Mouse (Mus musculus) monocyte, adult 5-6 weeks (primary cell): ENCODE results near the gene Tmsb15a. TPM values are rescaled to one million over a fixed set of nuclear protein-coding genes. Genes with fewer than 3 reads are reported as not detected.
"Not testable (repeated sequence)": the region's sequence is repeated elsewhere in the genome, so short reads cannot be mapped to it uniquely, and the experiment has no call there.

Experiments
- ATAC-seq: fragments of 153-309, 156-312 bp; replicated peaks from 2 replicates; pipeline ENCODE4 v1.8.0; 2017; ENCODE audit warnings: mild to moderate bottlenecking; ENCODE audit not compliant: low TSS enrichment, insufficient number of reproducible peaks, severe bottlenecking, poor library complexity, low FRiP score
- total RNA-seq: library from RNA; stranded (forward); fragments of 200-1000, 200-491, 200-594 nt; gene quantifications from 3 replicates; pipeline ENCODE4 v1.2.3, GENCODE M21; 2017

Gene Tmsb15a
- total RNA-seq: 1.6 to 10.3 TPM in 2 of 3 replicates, not detected in the other

DNA sequence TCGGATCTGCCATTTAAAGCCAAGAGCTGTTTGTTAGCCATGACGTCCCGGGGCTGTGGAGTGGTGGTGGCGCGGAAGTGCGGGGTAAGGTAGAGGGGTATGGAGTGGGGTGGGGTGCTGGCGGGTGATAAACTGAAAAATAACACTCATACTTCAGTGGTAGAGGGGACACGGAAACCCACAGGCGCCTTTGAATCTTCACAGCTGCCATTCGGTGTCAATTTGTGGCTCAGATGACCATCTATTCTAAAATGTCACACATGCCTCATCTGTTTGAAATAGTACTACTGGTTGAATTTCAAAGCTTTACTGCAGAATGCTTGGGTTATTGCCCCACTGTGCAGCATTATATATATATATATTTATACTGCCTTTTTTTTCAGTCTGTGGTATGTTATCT lies at the start of gene Tmsb15a:
Gene Tmsb15a (minus strand): TSS at position 101 of the 400 bp plus-strand sequence.
- no peak for ATAC-seq

DNA sequence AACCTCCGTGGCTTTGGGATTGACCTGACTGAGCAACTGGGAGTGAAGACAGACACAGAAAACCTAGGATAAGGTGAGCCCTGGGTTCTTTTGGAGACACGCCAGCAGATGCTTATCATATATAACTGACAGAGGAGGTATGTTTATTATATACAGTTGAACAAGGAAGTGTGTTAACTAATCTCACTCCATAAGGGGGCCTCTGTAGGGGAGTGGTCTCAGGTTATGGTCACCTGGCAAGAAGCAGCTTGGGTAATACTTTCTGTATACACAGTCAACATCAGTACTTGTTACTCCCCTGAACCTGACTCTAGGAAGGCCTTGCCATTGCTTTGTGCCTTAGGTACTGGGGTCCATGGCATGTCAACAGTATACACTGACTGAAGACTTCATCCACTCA lies 43.5 kb upstream of the Tmsb15a start:
- no peak for ATAC-seq

GRCm38 (mm10) chrX:135768043-135768548 lies 43.0 kb upstream of the Tmsb15a start:
- no peak for ATAC-seq

DNA sequence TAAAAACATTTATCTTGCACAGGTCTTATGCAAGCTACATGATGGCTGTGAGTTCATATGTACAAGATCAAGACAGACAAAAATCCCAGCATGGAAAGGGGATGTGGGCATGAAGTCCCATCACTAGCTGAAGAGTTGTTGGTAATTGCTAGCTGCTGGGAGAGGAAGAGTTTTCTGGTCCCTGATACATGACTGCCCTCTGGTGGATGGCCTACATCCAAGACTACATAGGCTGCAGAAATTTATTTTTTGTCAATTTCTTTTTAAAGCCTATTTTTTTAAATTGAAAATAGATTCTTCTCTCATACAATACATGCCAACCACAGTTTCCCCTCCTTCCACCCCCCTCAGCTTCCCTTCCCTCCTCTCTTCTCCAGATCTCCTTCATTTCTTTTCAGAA lies 36.6 kb upstream of the Tmsb15a start:
- no peak for ATAC-seq

- peak; percentile 63 for ATAC-seq
Observed at GRCm38 (mm10) chrX:135752832-135753231, 27.8 kb upstream of the Tmsb15a start.

GRCm38 (mm10) chrX:135745376-135745775 lies 20.3 kb upstream of the Tmsb15a start:
- ATAC-seq: not testable (repeated sequence)

GRCm38 (mm10) chrX:135743056-135743355 lies 17.9 kb upstream of the Tmsb15a start:
- ATAC-seq: no peak

GRCm38 (mm10) chrX:135742304-135743055 lies 17.4 kb upstream of the Tmsb15a start, which contains the start of the genes Armcx5 and Gprasp1:
TSS of gene Armcx5 (plus strand) at chrX:135742733.
TSS of gene Gprasp1 (plus strand) at chrX:135742733.
- ATAC-seq: peak; percentile 99

DNA sequence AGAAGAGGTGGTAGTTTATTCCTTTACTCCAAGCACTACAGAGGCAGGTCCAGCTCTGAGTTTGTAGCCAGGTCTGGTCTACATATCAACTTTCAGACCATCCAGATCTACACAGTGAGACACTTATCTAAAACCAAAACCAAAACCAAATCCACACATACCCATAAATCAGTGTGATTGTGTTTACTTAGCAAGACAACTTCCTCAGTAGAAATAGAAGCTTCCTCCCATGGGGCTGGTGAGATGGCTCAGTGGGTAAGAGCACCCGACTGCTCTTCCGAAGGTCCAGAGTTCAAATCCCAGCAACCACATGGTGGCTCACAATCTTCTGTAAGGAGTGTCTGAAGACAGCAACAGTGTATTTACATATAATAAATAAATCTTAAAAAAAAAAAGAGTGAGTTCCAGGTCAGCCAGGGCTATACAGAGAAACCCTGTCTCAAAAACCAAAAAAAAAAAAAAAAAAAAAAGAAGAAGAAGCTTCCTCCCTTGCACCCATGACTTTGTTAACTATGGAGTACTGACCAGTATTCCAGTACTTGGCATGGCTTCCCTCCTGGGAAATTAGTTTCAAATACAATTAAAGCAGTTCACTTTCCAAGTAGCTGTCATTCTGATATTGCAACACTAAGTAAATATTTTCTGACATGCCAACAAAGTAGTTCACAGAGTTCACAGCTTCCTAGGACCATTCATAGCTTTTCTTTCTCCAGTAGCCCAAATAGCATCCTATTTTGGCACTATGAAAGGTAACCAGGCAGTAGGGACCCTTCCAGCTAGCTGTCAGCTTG lies 13.9 kb upstream of the Tmsb15a start:
- peak; percentile 80 for ATAC-seq

- no peak for ATAC-seq
Observed at GRCm38 (mm10) chrX:135712845-135713244, 12.2 kb downstream of the Tmsb15a start.

- ATAC-seq: no peak
Observed at GRCm38 (mm10) chrX:135704349-135704748, 20.7 kb downstream of the Tmsb15a start.

- ATAC-seq: no peak
Observed at GRCm38 (mm10) chrX:135703111-135703510, 21.9 kb downstream of the Tmsb15a start.

DNA sequence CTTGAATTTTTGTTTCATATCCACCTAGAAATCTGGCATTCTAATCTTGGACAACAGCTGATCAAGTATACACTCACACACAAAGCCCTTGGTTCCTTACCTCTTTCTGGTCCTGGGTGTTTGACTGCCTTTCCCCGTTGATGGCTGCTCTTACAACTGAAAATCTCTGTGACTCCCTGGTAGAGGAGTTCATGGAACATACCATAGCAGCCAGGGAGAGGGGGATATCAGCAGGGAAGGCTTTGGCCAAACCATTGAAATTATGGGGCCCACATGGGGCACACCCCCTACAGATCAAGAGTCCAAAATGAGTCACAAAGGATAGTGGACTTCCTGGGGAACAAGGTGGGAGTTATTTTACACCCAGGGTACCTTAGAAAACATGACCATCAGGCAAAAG lies 31.4 kb downstream of the Tmsb15a start, which contains the start of gene Tcp11x2:
Gene Tcp11x2 (minus strand): TSS at position 158 of the 400 bp plus-strand sequence.
- no peak for ATAC-seq

GRCm38 (mm10) chrX:135687802-135688201 lies 37.3 kb downstream of the Tmsb15a start:
- no peak for ATAC-seq

- no peak for ATAC-seq
Observed at GRCm38 (mm10) chrX:135681858-135682257, 43.2 kb downstream of the Tmsb15a start.

Other genes with a start within 250 kb of the Tmsb15a start
- gene AV320801, start 230.7 kb downstream of the Tmsb15a start, total RNA-seq: not detected in 3 replicates
- gene Nxf7, start 126.5 kb downstream of the Tmsb15a start, total RNA-seq: not detected in 3 replicates
- not detected in 3 replicates for gene Prame, start 97.6 kb downstream of the Tmsb15a start, total RNA-seq
- gene Tcp11x2, start 31.5 kb downstream of the Tmsb15a start, total RNA-seq: not detected in 3 replicates
- 26.9 to 46.5 TPM (median 27.9 TPM) in 3 replicates for gene Armcx5, start 17.5 kb upstream of the Tmsb15a start, total RNA-seq
- 22.4 to 50.7 TPM (median 37.0 TPM) in 3 replicates for gene Gprasp1, start 17.5 kb upstream of the Tmsb15a start, total RNA-seq
- gene Bhlhb9, start 72.3 kb upstream of the Tmsb15a start, total RNA-seq: 3.0 to 4.0 TPM (median 3.3 TPM) in 3 replicates
- 0.32 TPM in 1 of 3 replicates, not detected in the others for gene Gprasp2, start 113.8 kb upstream of the Tmsb15a start, total RNA-seq